Mouse (Mus musculus) embryonic stem cell, embryonic (primary cell): ENCODE data around the gene Tmem52b.

Experiments used
- CTCF ChIA-PET, 4 experiments: fragments of 300-600 bp in 2 of 4; fragments of 350-600 bp in 2 of 4; sonication (Branson Sonifier 250); formaldehyde crosslinking; loops; one replicate each; lab custom pipeline; 2022; ENCODE audit warnings: inconsistent platforms in 2 of 4; lab: Charles Lee
- POLR2A ChIA-PET, 4 experiments: fragments of 300-600 bp in 2 of 4; fragments of 350-600 bp in 2 of 4; sonication (Branson Sonifier 250); formaldehyde crosslinking; loops; one replicate each; lab custom pipeline; 2022; ENCODE audit warnings: antibody characterized with exemption in 4 of 4, inconsistent platforms in 1 of 4; lab: Charles Lee

The Tmem52b gene

DNA sequence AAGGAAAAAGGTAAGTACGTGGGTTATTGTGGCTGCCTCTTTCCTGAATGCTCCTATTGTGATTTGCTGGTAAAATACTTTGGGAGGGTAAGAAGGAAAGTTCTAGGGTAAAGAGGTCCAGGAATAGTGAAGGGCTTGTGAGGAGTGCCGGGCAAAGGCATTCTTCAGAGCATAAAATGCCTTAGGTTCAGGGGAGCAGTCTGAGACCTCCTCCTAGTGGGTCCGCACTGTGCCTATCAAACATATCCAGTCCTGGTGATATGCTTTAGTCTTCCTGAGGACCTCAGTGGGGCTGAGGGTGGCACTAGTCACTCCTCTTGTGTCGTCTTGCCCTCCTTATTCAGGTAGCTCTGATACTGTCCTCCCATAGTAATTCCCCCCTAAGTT, 47.3 kb downstream of the Tmem52b start:
- ChIA-PET POLR2A (no interaction called here), CTCF (interaction anchor here in 1 of 4 experiments (1.1 kb wide), 1 partner anchor 299 kb away, joined by 5 read pairs; no protein-coding TSS in a partner anchor)

DNA sequence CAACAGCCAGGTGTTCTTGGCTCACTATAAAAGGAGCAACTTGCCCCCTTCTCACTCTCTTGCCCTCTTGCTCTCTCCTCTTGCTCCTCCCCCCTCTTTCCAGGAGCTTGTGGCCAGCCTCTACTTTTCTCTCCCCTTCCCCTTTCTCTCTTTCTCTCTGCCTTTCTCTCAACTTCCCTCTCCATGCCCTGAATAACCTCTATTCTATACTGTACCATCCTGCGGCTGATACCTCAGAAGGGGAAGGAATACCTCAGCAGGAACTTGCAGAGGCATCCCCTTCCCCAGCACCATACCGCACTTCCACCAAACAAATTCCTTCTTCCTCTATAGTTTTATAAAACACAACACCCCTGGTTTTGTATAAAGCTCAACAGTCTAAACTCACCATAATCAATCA, 52.9 kb downstream of the Tmem52b start:
- CTCF ChIA-PET: no interaction called here
- POLR2A ChIA-PET: interaction anchor here in 1 of 4 experiments (2.2 kb wide), 1 partner anchor 32 kb away, joined by 4 read pairs; the partner anchor contains the start of gene Gabarapl1
